Mouse (Mus musculus) erythroblast, embryonic 14.5 days (primary cell): ENCODE results near the gene Camk2d.

ENCODE experiments used
- GATA1 ChIP-seq: IDR thresholded peaks from 2 replicates; pipeline ENCODE4 v1.6.1; 2012; ENCODE audit warnings: low read length, inconsistent platforms, mixed read lengths
- TAL1 ChIP-seq: IDR thresholded peaks from 3 replicates; pipeline ENCODE4 v1.6.1; 2012; ENCODE audit warnings: low read length, inconsistent platforms, mixed read lengths

- TF ChIP-seq TAL1 (no peak), GATA1 (no peak)
Observed at GRCm38 (mm10) chr3:126629040-126629439, 32.9 kb downstream of the Camk2d start.
